Mouse (Mus musculus) olfactory bulb, adult 2 months (tissue): ENCODE measurements around the gene Slit3.

Source experiments
- CTCF ChIP-seq: fragments of 200-500 bp; IDR thresholded peaks from 2 replicates; pipeline ENCODE4 v1.5.1; 2012; ENCODE audit warnings: low read depth, mild to moderate bottlenecking, low read length, moderate library complexity; ENCODE audit not compliant: insufficient read depth
- POLR2A ChIP-seq: fragments of 200-500 bp; IDR thresholded peaks from 2 replicates; pipeline ENCODE4 v1.6.1; 2012; ENCODE audit warnings: mild to moderate bottlenecking, low read depth, low read length, moderate library complexity; ENCODE audit not compliant: insufficient read depth

- TF ChIP-seq CTCF (no peak), POLR2A (no peak)
Measured at GRCm38 (mm10) chr11:35472842-35473616, 352.0 kb downstream of the Slit3 start.
